7 mouse cellular contexts compared by ENCODE assay signal in genomic region chr3:93556599-93556998, GRCm38 (mm10). TPM values are rescaled to one million over a fixed set of nuclear protein-coding genes. Genes with fewer than 3 reads are reported as not detected.
DNase-seq lines count a peak whose midpoint lies in the region; ATAC-seq and TF ChIP-seq lines count a peak whose summit lies in the region.

No protein-coding gene starts in this region.

- peaks cover 11% of the 10 kb centered on the region; the same call in 1 of the 2 replicates for H3K4me1 ChIP-seq in lung, embryonic 14.5 days (ENCODE audit: insufficient read depth)
- H3K4me1 ChIP-seq in embryonic facial prominence, embryonic 10.5 days = peaks cover 28% of the 10 kb centered on the region
- H3K4me1 ChIP-seq in intestine, embryonic 14.5 days (replicated peaks; ENCODE audit: control insufficient read depth, insufficient read depth, low read length) = peaks cover 25% of the 10 kb centered on the region

- H3K9me3 ChIP-seq in lung, embryonic 14.5 days (ENCODE audit: low read depth, low read length) = no peaks in the 10 kb centered on the region
- H3K9me3 ChIP-seq in embryonic facial prominence, embryonic 10.5 days = no peaks in the 10 kb centered on the region
- no peaks in the 10 kb centered on the region for H3K9me3 ChIP-seq in intestine, embryonic 14.5 days (ENCODE audit: control insufficient read depth, low read length)

- DNase-seq in lung, embryonic 14.5 days = no peak
- no peak for DNase-seq in lung, postnatal 36 days
- DNase-seq in embryonic facial prominence, embryonic 10.5 days (ENCODE audit: low spot score) = no peak
- DNase-seq in intestine, embryonic 14.5 days (ENCODE audit: low spot score) = no peak
- peak; percentile 18 for DNase-seq in skeletal muscle tissue, adult 2 months (ENCODE audit: low read depth, low spot score)
- no peak for DNase-seq in ovary, postnatal 10 days (ENCODE audit: low spot score)
- DNase-seq in retina, embryonic 14.5 days (ENCODE audit: low spot score) = no peak

- no peak overlapping the region for H3K9ac ChIP-seq in lung, embryonic 14.5 days
- H3K9ac ChIP-seq in intestine, embryonic 14.5 days (ENCODE audit: low read length) = no peak overlapping the region; the same call in 1 of the 2 replicates

- peak overlapping the region; percentile 63; the same call in 1 of the 2 replicates for H3K4me3 ChIP-seq in lung, embryonic 14.5 days (ENCODE audit: low read depth, low read length)
- H3K4me3 ChIP-seq in embryonic facial prominence, embryonic 10.5 days = peak overlapping the region; percentile 68; the same call in 1 of the 2 replicates
- peak overlapping the region; percentile 53 for H3K4me3 ChIP-seq in intestine, embryonic 14.5 days (ENCODE audit: low read depth, low read length)

- H3K27ac ChIP-seq in lung, embryonic 14.5 days (ENCODE audit: low read depth) = no peak overlapping the region
- no peak overlapping the region for H3K27ac ChIP-seq in embryonic facial prominence, embryonic 10.5 days (replicated peaks)
- peak overlapping the region; percentile 82 for H3K27ac ChIP-seq in intestine, embryonic 14.5 days (ENCODE audit: low read depth)

- TF ChIP-seq CTCF in lung, embryonic 14.5 days (IDR thresholded peaks at IDR 0.05; ENCODE audit: low read depth) = no peak

- no peaks in the 10 kb centered on the region for H3K27me3 ChIP-seq in lung, embryonic 14.5 days (ENCODE audit: insufficient read depth, low read length)
- peaks cover 13% of the 10 kb centered on the region for H3K27me3 ChIP-seq in embryonic facial prominence, embryonic 10.5 days (replicated peaks; ENCODE audit: low read depth, poor library complexity, severe bottlenecking)
- no peaks in the 10 kb centered on the region for H3K27me3 ChIP-seq in intestine, embryonic 14.5 days (replicated peaks; ENCODE audit: control insufficient read depth, insufficient read depth, low read length)

- WGBS in lung, embryonic 14.5 days = 13% methylated on average over 1 of the region's 1 CpGs
- WGBS in embryonic facial prominence, embryonic 10.5 days = 90% methylated on average over 1 of the region's 1 CpGs
- 48% methylated on average over 1 of the region's 1 CpGs for WGBS in intestine, embryonic 14.5 days

- peak overlapping the region; percentile 77 for H3K4me2 ChIP-seq in lung, embryonic 14.5 days
- H3K4me2 ChIP-seq in intestine, embryonic 14.5 days (ENCODE audit: low read length) = peak overlapping the region; percentile 59

- H3K36me3 ChIP-seq in lung, embryonic 14.5 days (ENCODE audit: insufficient read depth) = peaks cover 4% of the 10 kb centered on the region; the same call in 1 of the 2 replicates
- H3K36me3 ChIP-seq in embryonic facial prominence, embryonic 10.5 days (replicated peaks) = peaks cover 8% of the 10 kb centered on the region; the same call in 1 of the 2 replicates
- H3K36me3 ChIP-seq in intestine, embryonic 14.5 days (ENCODE audit: control insufficient read depth, insufficient read depth, low read length) = peaks cover 12% of the 10 kb centered on the region

- no peak for ATAC-seq in lung, embryonic 14.5 days (ENCODE audit: insufficient read depth)
- no peak for ATAC-seq in intestine, embryonic 14.5 days (replicated peaks; ENCODE audit: low FRiP score, low TSS enrichment, low read depth)

RNA-seq across cellular contexts. Expression of gene S100a10, which starts 1.7 kb away (rescaled TPM):
- 196 and 220 TPM in 2 replicates for polyA plus RNA-seq in lung, embryonic 14.5 days (2014; fragmentation: Nextera tagmentation; extraction: Ambion mirVana)
- 118 and 146 TPM in 2 replicates for polyA plus RNA-seq in embryonic facial prominence, embryonic 10.5 days (2016; fragmentation: Nextera tagmentation; extraction: Ambion mirVana)
- polyA plus RNA-seq in intestine, embryonic 14.5 days (2014; fragmentation: Nextera tagmentation; extraction: Ambion mirVana) = 497 and 519 TPM in 2 replicates

RNA-seq across cellular contexts. Expression of gene S100a11, which starts 36.3 kb away (rescaled TPM):
- 861 and 982 TPM in 2 replicates for polyA plus RNA-seq in lung, embryonic 14.5 days (2014; fragmentation: Nextera tagmentation; extraction: Ambion mirVana)
- 351 and 395 TPM in 2 replicates for polyA plus RNA-seq in embryonic facial prominence, embryonic 10.5 days (2016; fragmentation: Nextera tagmentation; extraction: Ambion mirVana)
- 946 TPM in 2 replicates for polyA plus RNA-seq in intestine, embryonic 14.5 days (2014; fragmentation: Nextera tagmentation; extraction: Ambion mirVana)
